Mouse (Mus musculus) kidney, embryonic 16.5 days (tissue): ENCODE data around the gene Tbl3. TPM values are rescaled to one million over a fixed set of nuclear protein-coding genes. Genes with fewer than 3 reads are reported as not detected.
A peak's percentile ranks its signal among the peaks of the same experiment; 100 is the strongest.

Experiments used
- ATAC-seq: fragments of 200-750 bp; cut with Nextera tagmentation; 2 replicates; pipeline ENCODE4 v1.8.0; 2017; ENCODE audit warnings: moderate TSS enrichment; ENCODE audit not compliant: low FRiP score, low TSS enrichment
- H3K27ac ChIP-seq: fragments of 300-500 bp; sonication (generic); 2 replicates; pipeline ENCODE4 v1.5.1; 2014; ENCODE audit warnings: low read length
- H3K27me3 ChIP-seq: fragments of 300-500 bp; sonication (generic); 2 replicates; pipeline ENCODE4 v1.6.1; 2014; ENCODE audit warnings: low read length, control low read depth, mixed read lengths; ENCODE audit not compliant: insufficient read depth
- H3K36me3 ChIP-seq: fragments of 300-500 bp; sonication (generic); 2 replicates; pipeline ENCODE4 v1.6.1; 2014; ENCODE audit warnings: low read length, control low read depth, mixed read lengths; ENCODE audit not compliant: insufficient read depth
- H3K4me1 ChIP-seq: fragments of 300-500 bp; sonication (generic); 2 replicates; pipeline ENCODE4 v1.6.1; 2014; ENCODE audit warnings: low read length, control low read depth, mixed read lengths; ENCODE audit not compliant: insufficient read depth
- H3K4me2 ChIP-seq: fragments of 300-500 bp; sonication (generic); replicated peaks from 2 replicates; pipeline ENCODE4 v1.6.1; 2014; ENCODE audit warnings: low read depth, low read length
- H3K4me3 ChIP-seq: fragments of 300-500 bp; sonication (generic); 2 replicates; pipeline ENCODE4 v1.5.1; 2014; ENCODE audit warnings: mild to moderate bottlenecking, low read length
- H3K9ac ChIP-seq: fragments of 300-500 bp; sonication (generic); replicated peaks from 2 replicates; pipeline ENCODE4 v1.6.1; 2014; ENCODE audit warnings: low read length
- H3K9me3 ChIP-seq: fragments of 300-500 bp; sonication (generic); 2 replicates; pipeline ENCODE4 v1.6.1; 2016; ENCODE audit warnings: low read length, control low read depth
- WGBS: fragments of 180-500 bp; shearing (Covaris S2); extraction: QIAGEN DNeasy Blood & Tissue Kit; methylation state at CpG from one replicate; pipeline ENCODE4 v1.1.7; 2014; 5-methylcytosine and 5-hydroxymethylcytosine counted together
- polyA plus RNA-seq: library from polyadenylated mRNA; unstranded; fragments of >200 nt; fragmentation: Nextera tagmentation; extraction: Ambion mirVana; gene quantifications from 2 replicates; pipeline ENCODE4 v1.2.1, GENCODE M21; 2015

Tbl3 gene
- polyA plus RNA-seq, 1 experiment from 2014 or later: 107 TPM

DNA sequence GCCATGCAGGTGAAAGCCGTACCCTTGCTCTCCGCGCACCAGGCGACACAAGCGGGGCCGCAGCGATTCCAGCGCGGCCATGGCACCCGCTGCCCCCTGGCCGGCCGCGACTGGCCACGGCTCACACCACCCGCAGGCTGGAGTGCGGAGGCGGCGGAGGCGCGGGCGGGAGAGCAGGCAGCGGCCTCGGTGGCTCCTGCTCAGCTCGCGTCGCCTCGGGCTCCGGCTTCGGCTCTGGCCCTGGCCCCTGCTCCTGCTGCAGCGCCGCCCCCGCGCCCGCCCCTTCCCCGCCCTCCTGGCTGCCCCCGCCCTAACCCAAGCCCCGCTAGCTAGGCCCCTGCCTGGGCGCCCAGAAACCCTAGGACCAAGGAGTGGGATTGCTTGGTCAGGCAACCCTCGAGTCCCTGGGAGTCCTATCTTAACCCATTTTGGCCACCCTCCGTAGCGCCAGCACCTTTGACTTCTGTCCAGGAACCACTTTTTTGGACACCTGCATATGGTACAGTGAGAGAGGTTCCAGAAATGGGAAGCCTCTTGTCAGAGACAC is 57.3 kb downstream of the Tbl3 start, which contains the start of gene Slc9a3r2:
Gene Slc9a3r2 (minus strand): TSS at position 258 of the 547 bp plus-strand sequence.
- H3K4me1 ChIP-seq: peaks cover 28% of the 10 kb centered on the region

DNA sequence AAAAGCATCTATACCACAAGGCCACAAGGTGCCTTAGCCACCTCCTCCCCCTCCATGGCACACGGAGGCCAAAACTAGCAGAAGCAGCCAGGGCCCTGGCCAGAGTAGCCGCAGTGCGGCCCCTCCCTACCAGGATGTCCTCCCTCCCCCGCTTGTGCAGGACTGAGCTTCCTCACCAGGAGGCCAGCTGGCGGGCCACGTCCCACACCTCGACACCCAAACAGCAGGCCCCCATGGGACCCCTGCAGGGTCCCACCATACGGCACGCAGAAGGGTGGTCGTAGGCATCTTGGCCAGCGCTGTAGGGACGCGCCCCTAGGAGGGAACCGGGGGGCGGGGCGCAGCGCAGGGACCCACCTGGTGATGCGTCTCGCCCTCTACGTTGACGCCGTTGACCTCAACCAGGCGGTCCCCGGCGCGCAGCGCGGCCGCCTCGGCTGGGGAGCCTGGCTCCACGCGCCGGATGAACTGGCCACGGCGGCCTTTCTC is 57.8 kb downstream of the Tbl3 start:
- peak overlapping the region; percentile 97 for H3K4me2 ChIP-seq
- H3K27ac ChIP-seq: peak overlapping the region; percentile 83
- H3K27me3 ChIP-seq: no peaks in the 10 kb centered on the region
- H3K9ac ChIP-seq: peak overlapping the region; percentile 83
- no peaks in the 10 kb centered on the region; the same call in 1 of the 2 replicates for H3K36me3 ChIP-seq
- H3K4me3 ChIP-seq: peak overlapping the region; percentile 73
- peak; percentile 52 for ATAC-seq
- H3K9me3 ChIP-seq: no peaks in the 10 kb centered on the region
- peaks cover 33% of the 10 kb centered on the region for H3K4me1 ChIP-seq
- 0% methylated on average over 35 of the region's 35 CpGs for WGBS

More for the DNA sequence above, 57.3 kb downstream of the Tbl3 start, which contains the start of gene Slc9a3r2:
- H3K27ac ChIP-seq: peak within 1 kb of the TSS; percentile 83
- peak within 1 kb of the TSS; percentile 83 for H3K9ac ChIP-seq
- H3K9me3 ChIP-seq: no peaks in the 10 kb centered on the region
- H3K27me3 ChIP-seq: no peaks in the 10 kb centered on the region
- WGBS: 0% methylated on average over 19 of the region's 41 CpGs
- H3K4me2 ChIP-seq: peak within 1 kb of the TSS; percentile 97
- no peaks in the 10 kb centered on the region; the same call in 1 of the 2 replicates for H3K36me3 ChIP-seq
- ATAC-seq: peak; percentile 74
- peak within 1 kb of the TSS; percentile 73 for H3K4me3 ChIP-seq

- 67% methylated on average over 10 of the region's 10 CpGs for WGBS
- Histone ChIP-seq H3K36me3 (no peaks in the 10 kb centered on the region; the same call in 1 of the 2 replicates), H3K27ac (no peak overlapping the region; the same call in 1 of the 2 replicates), H3K4me3 (peak overlapping the region; percentile 73), H3K9ac (peak overlapping the region; percentile 83), H3K27me3 (no peaks in the 10 kb centered on the region), H3K9me3 (no peaks in the 10 kb centered on the region), H3K4me2 (peak overlapping the region; percentile 97), H3K4me1 (peaks cover 41% of the 10 kb centered on the region)
- no peak for ATAC-seq
Observed at GRCm38 (mm10) chr17:24648731-24649377, 58.6 kb downstream of the Tbl3 start.

Other genes starting within 250 kb of the Tbl3 start
- gene E4f1, start 237.3 kb downstream of the Tbl3 start, polyA plus RNA-seq: 38.1 TPM in 2 replicates
- gene Pgp, start 237.3 kb downstream of the Tbl3 start, polyA plus RNA-seq: 55.5 and 55.6 TPM in 2 replicates
- gene Bricd5, start 233.8 kb downstream of the Tbl3 start, polyA plus RNA-seq: 0.42 and 1.6 TPM in 2 replicates
- gene Mlst8, start 228.6 kb downstream of the Tbl3 start, polyA plus RNA-seq: 39.3 and 40.2 TPM in 2 replicates
- gene Caskin1, start 219.1 kb downstream of the Tbl3 start, polyA plus RNA-seq: 1.5 and 2.2 TPM in 2 replicates
- 102 and 113 TPM in 2 replicates for gene Traf7, start 179.7 kb downstream of the Tbl3 start, polyA plus RNA-seq
- gene Rab26, start 173.4 kb downstream of the Tbl3 start, polyA plus RNA-seq: 2.8 and 3.0 TPM in 2 replicates
- 22.5 and 24.3 TPM in 2 replicates for gene Pkd1, start 157.8 kb downstream of the Tbl3 start, polyA plus RNA-seq
- gene Tsc2, start 75.0 kb downstream of the Tbl3 start, polyA plus RNA-seq: 72.8 and 77.0 TPM in 2 replicates
- gene Nthl1, start 75.0 kb downstream of the Tbl3 start, polyA plus RNA-seq: 23.1 TPM in 2 replicates
- gene Slc9a3r2, start 57.3 kb downstream of the Tbl3 start, polyA plus RNA-seq: 116 and 120 TPM in 2 replicates
- gene Npw, start 49.2 kb downstream of the Tbl3 start, polyA plus RNA-seq: 0.37 TPM in 1 of 2 replicates, not detected in the other
- 19.7 and 22.7 TPM in 2 replicates for gene Zfp598, start 38.0 kb downstream of the Tbl3 start, polyA plus RNA-seq
- 2.3 and 2.9 TPM in 2 replicates for gene Syngr3, start 17.7 kb downstream of the Tbl3 start, polyA plus RNA-seq
- 44.4 and 45.3 TPM in 2 replicates for gene Gfer, start 11.5 kb downstream of the Tbl3 start, polyA plus RNA-seq
- gene Noxo1, start 11.4 kb downstream of the Tbl3 start, polyA plus RNA-seq: 1.9 and 2.7 TPM in 2 replicates
- gene Rnf151, start 10.4 kb upstream of the Tbl3 start, polyA plus RNA-seq: 0.26 TPM in 1 of 2 replicates, not detected in the other
- gene Rps2, start 10.5 kb upstream of the Tbl3 start, polyA plus RNA-seq: 1,489 and 1,547 TPM in 2 replicates
- gene Ndufb10, start 16.8 kb upstream of the Tbl3 start, polyA plus RNA-seq: 258 and 262 TPM in 2 replicates
- gene Rpl3l, start 20.2 kb upstream of the Tbl3 start, polyA plus RNA-seq: 0.15 TPM in 1 of 2 replicates, not detected in the other
- gene Msrb1, start 29.0 kb upstream of the Tbl3 start, polyA plus RNA-seq: 33.3 and 33.8 TPM in 2 replicates
- 23.0 and 27.6 TPM in 2 replicates for gene Hs3st6, start 45.3 kb upstream of the Tbl3 start, polyA plus RNA-seq
- gene Meiob, start 96.6 kb upstream of the Tbl3 start, polyA plus RNA-seq: 0.11 TPM in 1 of 2 replicates, not detected in the other
- gene Hagh, start 132.5 kb upstream of the Tbl3 start, polyA plus RNA-seq: 63.4 and 75.6 TPM in 2 replicates
- 50.7 and 52.1 TPM in 2 replicates for gene Fahd1, start 142.7 kb upstream of the Tbl3 start, polyA plus RNA-seq
- gene Igfals, start 158.3 kb upstream of the Tbl3 start, polyA plus RNA-seq: 3.0 and 3.1 TPM in 2 replicates
- gene Nubp2, start 178.7 kb upstream of the Tbl3 start, polyA plus RNA-seq: 63.3 and 67.1 TPM in 2 replicates
- 46.2 and 50.4 TPM in 2 replicates for gene Spsb3, start 179.0 kb upstream of the Tbl3 start, polyA plus RNA-seq
- 36.5 and 38.5 TPM in 2 replicates for gene Eme2, start 187.4 kb upstream of the Tbl3 start, polyA plus RNA-seq
- 102 TPM in 2 replicates for gene Mrps34, start 187.5 kb upstream of the Tbl3 start, polyA plus RNA-seq
- gene Nme3, start 188.8 kb upstream of the Tbl3 start, polyA plus RNA-seq: 78.1 and 86.1 TPM in 2 replicates
- gene Mapk8ip3, start 229.3 kb upstream of the Tbl3 start, polyA plus RNA-seq: 30.1 and 33.6 TPM in 2 replicates